Mouse (Mus musculus) kidney, adult 18-20 months (tissue): Measurements from ENCODE around the gene Lrrc75a.

ENCODE experiments used
- DNase-seq: peaks from one replicate; pipeline ENCODE4 v3.0.0; 2021

Gene Lrrc75a

DNA sequence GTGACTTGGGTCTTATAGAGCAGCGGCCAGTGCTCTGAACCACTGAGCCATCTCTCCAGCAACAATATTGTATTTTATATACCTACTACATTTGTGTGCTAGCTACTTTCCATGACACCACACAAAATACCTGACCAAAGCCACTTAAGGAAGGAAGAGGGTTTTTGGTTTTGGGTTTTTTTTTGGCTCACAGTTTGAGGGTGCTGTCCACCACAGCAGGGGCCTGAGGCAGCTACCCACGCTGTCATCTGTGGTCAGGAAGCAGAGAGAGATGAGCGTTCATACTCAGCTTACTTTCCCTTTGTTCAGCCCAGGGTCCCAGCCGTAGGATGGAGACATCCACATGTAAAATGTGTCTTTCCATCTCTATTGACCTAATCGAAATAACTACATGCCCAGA is 61.3 kb downstream of the Lrrc75a start:
- no peak for DNase-seq

DNA sequence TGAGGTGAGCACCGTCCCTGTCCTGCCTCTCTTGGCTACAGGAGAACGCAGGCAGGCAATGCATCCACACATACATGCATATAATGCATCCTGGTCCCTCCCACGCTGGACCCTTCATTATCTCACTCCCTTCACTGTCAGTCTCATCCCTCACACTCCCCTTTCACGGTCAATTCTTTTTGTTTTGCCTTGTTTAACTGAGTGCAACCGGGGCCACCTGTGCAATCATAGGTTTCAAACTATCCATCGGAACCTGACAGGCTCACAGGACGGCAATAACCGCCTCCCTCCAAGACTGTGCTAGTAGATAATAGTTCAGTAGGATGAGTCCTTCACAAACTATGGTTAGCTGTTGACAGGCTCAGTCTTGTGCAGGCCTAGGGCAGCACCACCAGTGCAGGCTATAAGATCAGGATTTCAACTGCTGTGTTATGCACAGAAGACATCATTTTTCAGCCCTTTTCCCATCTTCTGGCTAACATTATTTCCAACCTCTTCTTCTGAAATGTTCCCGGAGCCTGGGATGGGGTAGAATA is 63.6 kb downstream of the Lrrc75a start:
- no peak for DNase-seq

DNA sequence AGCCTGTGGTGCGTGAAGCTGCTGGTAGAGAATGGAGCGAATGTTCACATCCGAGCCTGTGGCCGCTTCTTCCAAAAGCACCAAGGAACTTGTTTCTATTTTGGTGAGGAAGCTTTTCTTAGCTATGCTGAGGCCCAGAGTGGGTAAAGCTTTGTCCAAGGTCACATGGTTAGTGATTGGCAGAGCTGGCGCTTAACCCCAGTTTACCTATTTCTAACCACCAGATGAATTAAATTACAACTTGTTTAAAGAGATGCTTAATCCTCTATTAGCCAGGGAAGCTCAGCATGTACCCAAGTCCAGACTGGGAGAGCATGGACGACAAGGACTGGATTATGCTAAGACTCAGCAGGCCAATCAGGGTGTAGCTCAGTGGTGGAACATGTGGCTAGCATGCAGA is 65.3 kb downstream of the Lrrc75a start:
- no peak for DNase-seq

DNA sequence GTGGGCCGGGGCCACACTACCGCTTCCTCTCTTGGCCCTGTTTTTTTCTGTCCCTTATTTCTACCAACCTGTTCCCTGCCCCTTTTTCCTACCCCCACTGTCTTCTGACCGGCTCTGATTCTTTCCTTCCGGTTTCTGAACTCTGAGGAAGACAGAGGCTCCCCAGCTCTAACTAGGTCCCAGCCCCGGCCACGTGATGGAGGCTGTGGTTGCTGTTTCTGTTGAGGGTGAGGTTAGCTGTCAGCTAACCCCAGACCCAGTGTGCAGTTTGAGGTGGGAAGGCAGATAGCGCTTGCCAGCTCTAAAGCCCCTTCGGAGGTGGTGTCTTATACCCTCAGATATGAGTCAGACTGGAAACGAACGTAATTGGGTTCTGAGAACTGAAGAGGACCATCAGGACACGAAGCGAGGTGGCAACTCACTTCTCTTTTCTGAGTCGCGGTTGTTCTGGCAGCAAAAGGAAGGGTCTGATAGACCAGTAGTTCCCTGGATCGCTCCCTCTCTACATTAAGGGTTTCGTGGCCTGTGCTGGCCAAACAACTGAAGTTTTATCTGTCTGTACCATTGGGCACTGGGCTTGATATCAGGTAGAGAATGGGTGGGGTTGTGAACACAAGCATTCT is 71.7 kb downstream of the Lrrc75a start:
- no peak for DNase-seq

DNA sequence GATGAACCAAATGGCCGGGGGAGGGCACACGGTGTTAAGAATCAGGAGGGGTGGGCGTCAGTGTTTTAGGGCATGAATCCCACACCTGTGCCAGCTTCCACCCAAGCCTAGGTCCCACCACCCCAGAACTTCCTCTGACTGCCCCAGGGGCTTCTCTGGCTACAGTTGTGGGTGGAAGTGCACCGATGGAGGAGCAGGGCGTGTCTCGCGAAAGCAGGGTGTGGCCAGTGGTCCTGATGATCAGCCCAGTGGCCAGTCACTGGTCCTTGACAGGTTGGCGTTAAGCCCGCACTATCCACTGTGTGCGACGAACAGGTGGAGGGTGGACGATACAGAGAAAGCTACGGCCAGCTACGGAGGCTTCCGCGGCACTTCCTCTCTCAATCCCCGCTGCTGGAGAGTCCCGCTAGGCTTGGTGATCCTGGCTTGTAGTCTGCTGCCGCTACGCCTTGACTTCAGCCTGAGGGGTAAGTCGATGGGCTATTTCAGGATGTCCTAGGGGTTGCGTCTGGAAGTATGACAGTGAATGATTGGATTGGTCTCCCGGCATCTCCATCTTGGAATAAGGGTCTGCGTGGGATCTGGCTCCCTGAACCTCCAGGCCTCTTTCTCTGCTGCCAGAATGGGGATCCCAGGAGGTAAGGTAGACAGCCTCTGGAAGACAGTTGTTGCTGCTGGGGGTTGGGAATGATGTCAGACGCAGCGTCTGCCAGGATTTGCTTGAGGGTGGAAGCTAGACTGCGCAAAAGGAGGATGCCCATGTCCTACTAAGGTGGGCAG is 72.5 kb downstream of the Lrrc75a start:
- peak; percentile 35 for DNase-seq

DNA sequence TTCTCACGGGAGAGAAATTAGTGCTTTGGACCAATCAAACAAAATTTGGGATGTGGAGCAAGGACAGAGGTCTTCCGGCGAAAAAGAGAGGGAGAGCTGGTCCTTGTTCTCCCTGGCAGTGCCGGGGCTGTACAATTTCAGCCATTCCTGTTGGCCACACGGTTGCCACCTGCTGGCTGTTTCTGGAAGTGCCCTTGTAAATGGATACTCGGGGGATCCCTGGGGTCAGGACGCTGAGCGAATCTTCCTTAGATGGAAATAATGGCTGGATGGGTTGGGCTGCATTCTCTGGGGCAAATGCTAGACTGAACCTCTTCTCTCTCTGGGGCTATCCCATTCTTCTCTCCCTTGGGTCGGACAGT is 73.0 kb downstream of the Lrrc75a start:
- DNase-seq = peak; percentile 91

DNA sequence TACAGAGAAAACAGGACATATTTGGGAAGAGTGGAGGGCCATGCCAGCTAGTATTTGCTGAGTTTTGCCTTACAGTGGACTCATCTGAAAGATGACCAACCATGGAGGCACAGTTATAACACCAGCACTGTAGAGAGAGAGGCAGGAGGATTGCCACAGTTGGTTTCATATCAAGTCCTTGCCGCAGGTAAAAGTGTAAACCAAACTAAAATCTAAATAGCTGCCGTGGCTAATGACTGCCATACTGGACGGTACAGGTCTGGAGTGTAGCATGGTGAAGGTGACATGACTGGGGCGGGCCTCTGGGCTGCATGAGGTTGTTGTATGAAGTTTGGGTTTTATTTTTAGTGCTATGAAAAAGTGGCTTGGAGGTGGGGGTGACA is 73.6 kb downstream of the Lrrc75a start:
- no peak for DNase-seq

DNA sequence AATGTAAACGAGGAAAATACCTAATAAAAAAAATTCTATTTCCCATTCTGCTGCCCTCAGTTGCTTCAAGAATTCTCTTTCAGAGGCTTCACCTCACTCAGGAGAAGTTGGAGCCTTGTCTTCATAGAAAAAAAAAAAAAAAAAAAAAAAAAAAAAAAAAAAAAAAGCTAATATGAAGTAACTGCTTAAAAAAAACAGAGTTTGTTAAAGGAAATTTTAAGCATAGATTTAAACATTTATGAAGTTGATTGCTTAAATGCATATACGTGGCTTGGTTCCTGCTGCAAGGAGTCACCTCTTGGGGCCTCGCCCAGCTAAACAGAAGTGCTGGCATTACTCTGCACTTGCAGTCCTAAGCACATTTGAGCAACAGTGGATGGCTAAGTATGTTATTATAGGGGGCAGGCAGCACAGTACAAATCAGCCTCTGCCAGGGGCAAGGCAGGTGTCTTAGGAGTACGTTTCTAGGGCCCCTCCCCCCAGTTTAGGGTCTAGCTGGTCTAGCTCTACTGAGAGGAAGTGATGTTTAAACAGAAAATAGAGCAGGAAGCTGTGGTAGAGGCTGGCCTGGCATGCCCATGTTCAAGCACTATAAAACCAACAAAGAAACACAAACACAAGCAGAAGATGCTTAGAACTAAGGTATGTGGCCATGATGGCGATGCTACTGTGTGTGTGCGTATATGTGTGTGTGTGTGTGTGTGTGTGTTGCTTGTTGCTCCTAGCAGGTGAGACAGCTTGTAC is 74.2 kb downstream of the Lrrc75a start, which contains the start of gene Trpv2:
Trpv2 (plus strand) TSS at position 528 of the 744 bp plus-strand sequence.
- DNase-seq = no peak

DNA sequence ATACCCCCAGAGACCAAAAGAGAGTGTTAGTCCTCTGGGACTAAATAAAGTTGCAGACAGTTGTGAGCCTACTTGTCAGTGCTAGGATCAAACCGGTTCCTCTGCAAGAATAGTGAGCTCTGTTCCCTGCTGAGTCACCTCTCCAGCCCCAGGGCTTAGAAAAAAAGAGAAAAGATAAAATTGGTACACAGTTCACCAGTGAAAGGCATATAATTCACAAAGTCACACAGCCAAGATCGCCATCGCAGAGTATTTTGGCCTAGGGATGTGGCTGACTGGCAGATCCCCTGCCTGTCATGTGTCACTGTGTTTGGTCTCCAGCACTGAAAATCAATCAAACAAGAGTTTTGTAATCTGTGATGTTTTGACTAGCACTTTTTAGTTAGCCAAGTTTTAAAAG is 80.0 kb downstream of the Lrrc75a start:
- DNase-seq = no peak

DNA sequence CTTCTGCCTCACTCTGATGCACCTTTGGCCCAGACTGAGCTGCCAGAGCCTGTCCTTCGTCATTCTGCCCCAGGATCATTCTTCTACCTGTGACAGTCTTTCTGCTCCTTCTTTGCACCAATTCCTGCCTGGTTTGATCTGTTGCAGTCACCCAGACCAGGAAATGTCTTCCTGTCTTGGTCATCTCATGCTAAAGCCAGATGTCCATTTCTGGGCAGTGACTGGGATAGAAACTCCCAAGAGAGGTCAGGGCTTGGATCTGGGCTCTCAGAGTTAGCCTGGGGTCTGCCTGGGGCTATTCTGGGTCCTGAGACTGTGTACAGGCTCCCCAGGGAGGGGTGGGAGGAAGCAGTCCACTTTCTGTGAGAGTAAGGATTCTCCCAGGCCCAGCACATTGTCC is 82.1 kb downstream of the Lrrc75a start:
- no peak for DNase-seq

DNA sequence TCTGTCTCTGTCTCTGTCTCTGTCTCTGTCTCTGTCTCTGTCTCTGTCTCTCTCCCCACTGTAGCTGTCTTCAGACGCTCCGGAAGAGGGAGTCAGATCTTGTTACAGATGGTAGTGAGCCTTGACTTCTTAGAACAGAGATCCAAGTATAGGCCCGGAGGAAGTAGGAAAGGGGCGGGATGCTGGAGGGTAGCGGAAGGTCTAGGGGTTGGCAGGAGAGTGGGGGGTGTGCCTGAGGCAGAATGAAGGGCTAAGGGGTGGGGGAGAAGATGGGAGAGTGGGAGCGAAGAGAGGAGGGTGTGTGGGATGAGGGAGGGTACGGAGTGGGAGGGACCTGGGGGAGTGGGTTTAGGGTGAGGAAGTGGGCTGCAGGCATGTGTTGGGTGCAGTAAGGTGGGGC is 82.6 kb downstream of the Lrrc75a start:
- no peak for DNase-seq

DNA sequence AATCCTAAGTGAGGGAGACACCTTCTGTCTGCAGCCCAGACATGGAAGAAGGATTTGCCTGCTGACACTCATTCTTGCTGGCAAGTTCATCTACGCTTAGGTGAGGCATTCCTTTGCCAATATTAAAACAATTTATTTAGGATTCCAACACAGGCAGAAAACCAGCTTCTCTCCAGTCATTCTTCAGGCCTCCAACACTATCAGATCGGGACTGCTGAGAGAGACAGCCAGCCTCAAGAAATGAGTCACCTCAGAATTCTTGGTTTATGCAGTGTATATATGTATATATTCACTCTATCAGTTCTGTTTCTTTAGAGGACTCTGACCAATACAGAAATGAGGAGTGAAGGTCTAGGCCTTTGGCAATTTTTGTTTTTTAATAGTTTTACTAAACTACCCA is 84.7 kb downstream of the Lrrc75a start:
- DNase-seq = no peak

DNA sequence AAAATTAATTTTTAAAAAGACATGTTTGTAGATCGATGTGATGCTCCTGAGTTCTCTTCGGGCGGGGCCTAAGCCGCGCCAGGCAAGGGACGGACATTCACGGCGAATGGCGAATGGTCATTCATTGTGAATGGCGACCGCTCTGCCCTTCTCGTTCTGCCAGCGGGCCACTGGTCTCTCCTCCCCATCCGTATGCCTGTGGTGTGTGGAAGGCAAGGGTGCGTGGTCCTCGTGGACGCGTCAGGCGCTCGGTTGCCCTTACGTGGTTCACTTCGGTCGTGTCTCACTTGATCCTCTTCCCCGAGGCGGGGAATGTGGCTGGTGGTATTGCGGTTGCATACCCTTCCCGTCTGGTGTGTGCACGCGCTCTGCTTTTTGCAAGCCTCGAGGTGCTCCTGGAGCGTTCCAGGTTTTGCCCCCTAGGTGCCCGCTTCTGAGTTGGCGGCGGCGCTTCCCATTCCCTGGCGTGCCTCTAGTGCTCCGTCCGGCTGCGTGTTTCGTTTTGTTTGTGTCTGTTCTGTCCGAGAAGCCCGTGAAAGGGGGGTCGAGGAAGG is 87.8 kb downstream of the Lrrc75a start:
- no peak for DNase-seq

DNA sequence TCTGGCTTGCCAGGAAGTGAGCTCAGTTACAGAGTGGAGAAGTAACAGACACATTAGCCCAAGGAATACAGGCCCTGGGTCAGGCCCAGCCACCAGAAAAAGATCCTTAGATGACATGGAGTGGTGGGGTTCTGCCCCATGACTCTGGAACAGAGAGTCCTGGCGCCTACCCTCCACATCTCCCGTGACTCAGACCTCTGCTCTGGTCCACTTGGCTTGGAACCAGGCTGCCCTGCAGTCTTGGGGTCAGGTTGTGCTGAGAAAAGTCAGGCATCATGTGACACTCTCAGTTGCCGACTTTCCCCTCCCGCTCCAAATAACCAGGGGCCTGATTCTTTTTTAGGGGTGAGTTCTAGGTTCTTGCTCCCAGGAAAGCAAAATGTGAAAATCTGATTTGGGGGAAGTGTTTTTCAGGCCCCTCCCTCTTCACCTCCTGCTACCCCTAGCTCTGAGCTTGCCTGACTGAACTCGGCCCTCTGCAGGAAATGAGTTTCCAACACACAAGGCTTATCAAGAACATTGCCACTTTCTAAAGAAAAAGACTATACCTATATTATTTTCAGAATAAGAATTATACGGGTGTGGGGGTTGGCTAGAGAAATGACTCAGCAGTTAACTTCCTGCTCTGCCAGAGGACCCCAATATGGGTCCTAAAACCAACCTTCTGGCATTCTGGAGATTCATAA is 89.2 kb downstream of the Lrrc75a start:
- DNase-seq = peak; percentile 90

DNA sequence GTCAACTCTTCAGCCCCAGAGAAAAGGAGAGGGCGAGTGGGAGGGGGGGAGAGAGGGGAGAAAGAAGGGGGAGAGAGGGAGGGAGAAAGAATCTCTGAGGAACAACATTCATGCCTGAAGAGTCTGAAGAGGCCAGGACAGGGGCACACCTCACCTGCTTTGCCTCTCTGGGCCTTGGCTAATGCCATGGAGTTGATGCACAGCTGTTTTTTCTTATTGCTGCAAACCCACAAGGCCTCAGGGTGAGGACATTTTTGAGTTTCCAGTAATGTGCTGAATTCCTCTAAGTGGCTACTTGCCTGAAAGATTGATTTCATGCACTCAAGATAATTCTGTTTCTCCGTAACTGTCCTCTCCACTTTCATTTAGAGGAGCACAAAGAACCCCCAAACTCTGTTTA is 90.2 kb downstream of the Lrrc75a start:
- no peak for DNase-seq

DNA sequence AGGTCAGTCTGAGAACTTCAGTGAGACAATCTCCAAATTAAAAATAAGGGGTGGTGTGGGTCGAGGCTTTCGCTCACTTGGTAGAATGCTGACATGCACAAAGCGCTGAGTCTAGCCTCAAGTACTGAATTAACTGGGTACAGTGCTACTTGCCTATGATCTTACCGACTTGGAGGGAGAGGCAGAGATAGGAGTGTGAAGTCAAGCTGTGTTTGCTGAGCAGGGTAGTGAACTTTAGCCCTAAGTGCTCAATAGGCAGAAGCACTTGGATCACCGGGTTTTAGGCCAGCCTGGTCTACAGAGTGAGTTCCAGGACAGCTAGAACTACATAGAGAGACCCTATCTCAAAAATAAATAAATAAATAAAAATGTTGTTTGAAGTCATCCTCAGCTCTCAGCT is 91.1 kb downstream of the Lrrc75a start:
- peak; percentile 37 for DNase-seq

DNA sequence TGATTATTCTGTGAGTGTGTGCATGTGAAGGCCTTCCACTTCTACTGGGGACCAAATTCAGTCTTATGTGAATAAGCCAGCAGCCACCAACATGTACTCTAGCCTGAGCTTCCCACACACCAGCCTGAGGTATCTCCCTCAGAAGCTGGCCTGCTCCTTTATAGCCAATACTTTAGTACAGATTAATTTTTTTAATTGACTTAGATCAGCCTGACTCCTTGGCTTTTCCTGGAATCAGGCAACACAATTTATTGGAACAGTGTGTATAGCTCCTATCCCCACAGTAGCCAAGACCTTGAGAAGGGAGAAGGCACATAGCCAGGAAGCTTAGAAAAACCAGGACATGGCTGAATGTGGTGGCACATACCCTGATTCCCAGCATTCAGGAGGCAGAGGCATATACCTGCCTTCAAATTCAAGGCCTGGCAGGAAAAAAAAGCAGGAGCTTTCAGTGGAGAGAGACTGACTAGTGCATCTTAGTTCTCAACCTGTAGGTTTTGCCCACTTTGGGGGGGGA is 92.4 kb downstream of the Lrrc75a start:
- DNase-seq = no peak

DNA sequence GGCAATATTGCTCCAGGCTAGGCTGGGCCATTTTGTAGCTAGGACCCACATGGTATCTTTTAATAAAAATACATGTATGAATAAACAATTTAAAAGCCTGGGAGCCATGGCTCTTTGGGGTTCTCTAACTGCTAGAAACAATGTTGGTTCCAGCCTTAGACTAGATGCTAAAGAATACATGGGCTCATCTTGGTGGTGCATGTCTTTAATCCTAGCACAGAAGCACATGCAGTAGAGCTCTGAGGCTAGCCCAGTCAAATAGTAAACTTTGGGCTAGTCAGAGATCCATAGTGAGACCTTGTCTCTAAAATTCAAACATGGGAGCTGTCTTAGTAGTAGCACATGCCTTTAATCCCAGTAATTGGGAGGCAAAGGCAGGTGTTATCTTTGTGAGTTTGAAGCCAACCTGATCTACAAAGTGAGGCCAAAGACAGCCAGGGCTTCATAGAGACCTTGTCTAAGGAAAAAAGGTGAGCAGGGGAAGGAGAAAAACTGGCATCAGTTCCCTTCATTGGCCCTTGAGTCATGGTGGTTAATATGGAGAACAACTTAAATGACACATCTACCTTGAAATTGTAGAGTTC is 93.3 kb downstream of the Lrrc75a start:
- DNase-seq = no peak
